Mouse (Mus musculus) cerebral cortex, adult 2 months (tissue): ENCODE results near the gene Kncn.

ENCODE experiments used
- WGBS: fragments of 180-500 bp; shearing (Covaris S2); methylation state at CpG from one replicate; pipeline ENCODE4 v1.1.7; 2018; 5-methylcytosine and 5-hydroxymethylcytosine counted together

Kncn gene

GRCm38 (mm10) chr4:115935835-115936581, 51.8 kb downstream of the Kncn start:
- WGBS = 2% methylated on average over 36 of the region's 36 CpGs

GRCm38 (mm10) chr4:115936646-115937045, 52.4 kb downstream of the Kncn start:
- WGBS = 3% methylated on average over 20 of the region's 20 CpGs

DNA sequence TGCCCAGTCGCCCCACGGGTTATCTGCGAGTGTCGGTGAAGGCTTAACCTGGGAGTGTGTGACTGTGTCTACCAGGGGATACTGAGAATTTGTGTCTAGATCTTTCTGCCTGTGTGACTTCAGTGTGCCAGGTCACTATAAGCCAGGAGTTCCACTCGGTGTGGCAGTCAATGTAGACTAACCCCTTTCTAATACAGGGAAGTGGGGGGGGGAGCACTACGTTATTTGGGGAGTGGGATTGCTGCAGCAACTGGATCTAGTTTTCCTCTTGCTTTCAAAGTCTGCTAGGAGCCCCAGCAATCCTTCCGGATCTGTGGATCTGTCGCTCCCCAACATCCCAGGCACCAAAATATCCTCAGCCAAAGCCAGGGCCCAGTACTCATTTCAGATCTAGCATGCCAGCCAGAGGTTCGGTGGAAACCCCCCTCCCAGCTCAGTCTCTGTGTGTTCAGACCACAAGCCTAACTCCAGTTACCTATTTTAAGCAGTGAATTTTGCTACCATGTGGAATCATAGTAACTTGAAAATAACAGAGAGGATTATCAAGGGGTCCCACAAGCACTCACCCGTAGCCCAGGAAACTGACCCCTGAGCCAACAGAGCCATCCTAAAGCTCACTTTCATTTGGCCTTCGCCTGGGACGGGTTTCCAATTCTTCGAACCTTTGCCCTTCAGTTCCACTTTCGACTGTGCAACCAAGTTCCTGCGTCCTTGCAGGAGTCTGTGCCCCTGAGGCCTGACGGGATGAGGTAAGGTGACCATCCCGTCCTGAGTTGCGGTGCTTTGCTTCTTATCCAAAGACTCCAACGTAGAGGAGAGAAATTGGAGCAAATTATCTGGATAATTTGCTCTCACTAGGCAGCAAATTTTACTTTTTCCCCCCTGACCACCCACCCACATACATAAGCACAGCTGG, 53.1 kb downstream of the Kncn start:
- WGBS = 11% methylated on average over 19 of the region's 19 CpGs

- WGBS = 6% methylated on average over 37 of the region's 37 CpGs
These were observed 54.3 kb downstream of the Kncn start for GRCm38 (mm10) chr4:115938276-115939160.
